Mouse (Mus musculus) limb, embryonic 11.5 days (tissue): ENCODE measurements around the gene Gm14226. TPM values are rescaled to one million over a fixed set of nuclear protein-coding genes. Genes with fewer than 3 reads are reported as not detected.
"Not testable (repeated sequence)": the region's sequence is repeated elsewhere in the genome, so short reads cannot be mapped to it uniquely, and the experiment has no call there.

Experiments used
- ATAC-seq: fragments of 200-750 bp; cut with Nextera tagmentation; 2 replicates; pipeline ENCODE4 v1.8.0; 2017; ENCODE audit warnings: low read depth; ENCODE audit not compliant: insufficient number of reproducible peaks, low FRiP score, low TSS enrichment
- DNase-seq: peaks from one replicate; pipeline ENCODE4 v3.0.0-alpha.2; 2015; ENCODE audit warnings: low spot score
- H3K27ac ChIP-seq: fragments of 300-500 bp; sonication (generic); replicated peaks from 2 replicates; pipeline ENCODE4 v1.5.1; 2014; ENCODE audit warnings: low read depth, mild to moderate bottlenecking, low read length
- H3K27me3 ChIP-seq: fragments of 300-500 bp; sonication (generic); 2 replicates; pipeline ENCODE4 v1.6.1; 2014; ENCODE audit warnings: mild to moderate bottlenecking, low read length, mixed read lengths; ENCODE audit not compliant: control insufficient read depth, insufficient read depth
- H3K36me3 ChIP-seq: fragments of 300-500 bp; sonication (generic); 2 replicates; pipeline ENCODE4 v1.6.1; 2014; ENCODE audit warnings: mild to moderate bottlenecking, low read length, moderate library complexity, mixed read lengths; ENCODE audit not compliant: control insufficient read depth, insufficient read depth
- H3K4me1 ChIP-seq: fragments of 300-500 bp; sonication (generic); 2 replicates; pipeline ENCODE4 v1.6.1; 2014; ENCODE audit warnings: low read length, mixed read lengths; ENCODE audit not compliant: control insufficient read depth, insufficient read depth
- H3K4me2 ChIP-seq: fragments of 300-500 bp; sonication (generic); 2 replicates; pipeline ENCODE4 v1.6.1; 2014; ENCODE audit warnings: low read depth, mild to moderate bottlenecking, moderate library complexity; ENCODE audit not compliant: severe bottlenecking
- H3K4me3 ChIP-seq: fragments of 300-500 bp; sonication (generic); 2 replicates; pipeline ENCODE4 v1.5.1; 2014; ENCODE audit warnings: low read depth, low read length
- H3K9ac ChIP-seq: fragments of 300-500 bp; sonication (generic); 2 replicates; pipeline ENCODE4 v1.6.1; 2014; ENCODE audit warnings: mild to moderate bottlenecking, low read length
- H3K9me3 ChIP-seq: fragments of 300-500 bp; sonication (generic); 2 replicates; pipeline ENCODE4 v1.6.1; 2016; ENCODE audit warnings: low read length; ENCODE audit not compliant: control insufficient read depth
- WGBS: fragments of 180-500 bp; shearing (Covaris S2); extraction: QIAGEN DNeasy Blood & Tissue Kit; methylation state at CpG from one replicate; pipeline ENCODE4 v1.1.7; 2014; 5-methylcytosine and 5-hydroxymethylcytosine counted together
- polyA plus RNA-seq: library from polyadenylated mRNA; unstranded; fragments of >200 nt; fragmentation: Nextera tagmentation; extraction: Ambion mirVana; gene quantifications from 2 replicates; pipeline ENCODE4 v1.2.1, GENCODE M21; 2014

Gene Gm14226
- polyA plus RNA-seq, 1 experiment from 2014 or later, result 10.2 TPM

DNA sequence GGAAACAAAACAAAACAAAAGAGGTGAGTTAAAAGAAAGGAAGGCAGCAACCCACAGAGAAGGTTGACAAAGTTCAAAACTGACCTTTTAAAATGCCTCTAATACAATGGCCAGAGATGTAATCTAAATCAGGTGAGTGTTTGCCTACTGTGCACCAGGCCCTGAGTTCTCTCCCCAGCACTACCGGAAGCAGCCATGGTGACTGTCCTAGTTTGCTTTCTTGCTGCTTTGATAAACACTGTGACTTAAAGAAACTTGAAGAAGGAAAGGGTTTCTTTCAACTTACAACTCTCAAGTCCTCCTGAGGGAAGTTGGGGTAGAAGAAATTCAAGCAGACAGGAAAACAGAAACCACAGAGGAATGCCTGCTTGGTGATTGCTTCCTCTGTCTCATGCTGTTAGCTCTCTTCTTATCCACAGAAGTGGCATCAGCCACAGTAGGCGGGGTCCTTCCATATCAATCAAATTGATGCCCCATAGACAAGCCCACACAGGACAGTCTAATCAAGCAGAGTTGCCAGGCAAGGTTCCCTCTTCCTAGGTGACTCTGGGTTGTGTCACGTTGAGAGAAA, 6.9 kb upstream of the Gm14226 start:
- 35% methylated on average over 3 of the region's 3 CpGs for WGBS
- ATAC-seq, result no peak

DNA sequence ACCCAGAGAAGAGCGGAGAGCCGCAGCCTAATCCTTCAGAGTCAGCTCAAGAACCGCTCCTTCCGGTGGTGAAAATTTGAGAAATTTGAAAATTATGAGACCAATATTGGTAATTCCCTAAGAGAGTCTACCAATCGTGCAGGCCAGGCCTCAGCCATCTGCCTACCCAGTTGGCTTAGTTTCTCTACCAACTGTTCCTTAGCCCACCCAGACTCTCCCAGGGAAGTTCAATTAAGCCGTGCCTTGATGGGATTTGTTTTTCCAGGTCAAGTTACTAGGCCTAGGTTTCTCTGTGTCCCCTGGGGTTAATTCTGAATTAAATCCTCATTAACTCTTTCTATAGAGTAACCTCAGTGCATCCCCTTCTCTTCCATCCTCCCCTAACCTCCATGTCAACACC, 5.1 kb upstream of the Gm14226 start:
- DNase-seq, result no peak
- Histone ChIP-seq H3K4me1 (no peaks in the 10 kb centered on the region), H3K9ac (no peak overlapping the region), H3K36me3 (no peaks in the 10 kb centered on the region), H3K4me2 (no peak overlapping the region), H3K27me3 (no peaks in the 10 kb centered on the region), H3K9me3 (no peaks in the 10 kb centered on the region), H3K27ac (no peak overlapping the region), H3K4me3 (no peak overlapping the region)
- 78% methylated on average over 6 of the region's 6 CpGs for WGBS
- no peak for ATAC-seq

More for the DNA sequence above, 6.9 kb upstream of the Gm14226 start:
- no peaks in the 10 kb centered on the region for H3K4me1 ChIP-seq
- H3K36me3 ChIP-seq, result no peaks in the 10 kb centered on the region
- H3K27ac ChIP-seq, result no peak overlapping the region
- H3K27me3 ChIP-seq, result no peaks in the 10 kb centered on the region
- H3K9me3 ChIP-seq, result no peaks in the 10 kb centered on the region
- H3K4me2 ChIP-seq, result no peak overlapping the region
- DNase-seq, result no peak
- no peak overlapping the region for H3K9ac ChIP-seq
- no peak overlapping the region for H3K4me3 ChIP-seq

DNA sequence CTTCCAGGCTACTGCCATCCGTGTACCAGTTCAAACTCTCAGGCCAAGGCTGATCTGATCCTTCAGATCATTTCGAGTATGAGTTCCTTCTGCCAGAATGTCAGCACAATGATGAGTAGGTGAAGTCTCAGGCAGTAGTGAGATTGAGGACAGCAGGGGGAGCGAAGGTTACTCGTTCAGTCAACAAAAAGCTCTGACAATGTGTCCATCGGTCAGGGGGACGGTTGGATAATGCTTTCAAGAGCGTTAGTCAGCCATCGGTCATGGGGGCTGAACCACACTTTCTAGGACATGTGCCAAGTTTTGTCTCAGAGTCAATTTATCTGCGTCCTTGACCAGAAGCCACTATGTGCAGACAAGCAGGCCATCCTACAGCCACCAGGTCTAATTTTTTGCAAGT, 1.3 kb upstream of the Gm14226 start:
- not testable (repeated sequence) for H3K4me3 ChIP-seq, DNase-seq, ATAC-seq, H3K36me3 ChIP-seq, H3K9me3 ChIP-seq, H3K4me1 ChIP-seq, H3K27me3 ChIP-seq, H3K27ac ChIP-seq, H3K9ac ChIP-seq, H3K4me2 ChIP-seq
- WGBS, result 40% methylated on average over 6 of the region's 9 CpGs

DNA sequence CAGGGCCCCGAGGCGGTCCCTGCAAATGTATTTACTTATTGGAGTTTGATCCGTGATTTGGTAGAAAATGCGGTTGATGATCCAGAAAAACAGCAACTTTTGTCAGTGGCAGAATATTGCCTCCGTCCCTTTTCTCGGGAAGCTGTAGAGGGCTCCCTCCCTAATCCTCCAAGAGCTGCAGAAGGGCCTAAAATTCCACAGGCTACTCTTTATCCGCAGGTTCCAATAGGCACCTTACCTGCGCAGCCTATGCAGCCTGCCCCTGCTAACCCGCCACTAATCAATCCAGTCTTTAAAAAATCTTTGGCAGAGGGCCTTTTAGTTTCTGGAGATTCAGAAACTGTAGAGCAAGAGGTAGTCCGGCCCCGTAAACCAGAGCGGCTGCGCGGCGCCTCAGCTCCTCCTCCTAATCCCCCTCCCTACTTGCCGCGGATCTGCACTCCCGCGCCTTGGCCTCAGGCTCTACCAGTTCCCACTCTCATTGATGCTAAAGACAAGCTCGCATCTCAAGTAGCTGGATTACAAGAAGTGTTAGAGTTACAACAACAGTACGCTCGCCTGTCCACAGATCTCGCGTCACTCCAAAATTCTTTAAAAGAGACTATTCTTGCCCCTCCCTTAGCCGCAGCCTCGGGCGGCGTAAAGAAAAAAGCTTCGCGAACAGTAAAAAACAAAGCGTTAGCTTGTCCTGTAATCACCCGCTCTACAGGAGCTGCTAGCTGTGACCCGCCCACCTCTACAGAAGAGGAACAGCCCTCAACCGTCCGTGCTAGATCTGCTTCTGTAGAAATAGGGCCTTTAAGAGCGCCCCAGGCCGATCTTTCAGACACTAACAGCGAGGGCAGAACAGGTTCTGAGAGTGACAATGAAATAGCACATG, 936 bp downstream of the Gm14226 start:
- peak; percentile 86 for DNase-seq
- Histone ChIP-seq H3K4me3 (peak overlapping the region; percentile 37), H3K9ac (peak overlapping the region; percentile 55), H3K36me3 (no peaks in the 10 kb centered on the region), H3K4me1 (0 out of 2 replicates have a peak, but pooled peaks cover 2% of the 10 kb centered on the region), H3K27me3 (no peaks in the 10 kb centered on the region), H3K9me3 (no peaks in the 10 kb centered on the region), H3K4me2 (peak overlapping the region; percentile 62), H3K27ac (peak overlapping the region; percentile 72)
- peak; percentile 87 for ATAC-seq
- whole genome bisulfite sequencing, result under 1% methylated on average over 38 of the region's 38 CpGs

DNA sequence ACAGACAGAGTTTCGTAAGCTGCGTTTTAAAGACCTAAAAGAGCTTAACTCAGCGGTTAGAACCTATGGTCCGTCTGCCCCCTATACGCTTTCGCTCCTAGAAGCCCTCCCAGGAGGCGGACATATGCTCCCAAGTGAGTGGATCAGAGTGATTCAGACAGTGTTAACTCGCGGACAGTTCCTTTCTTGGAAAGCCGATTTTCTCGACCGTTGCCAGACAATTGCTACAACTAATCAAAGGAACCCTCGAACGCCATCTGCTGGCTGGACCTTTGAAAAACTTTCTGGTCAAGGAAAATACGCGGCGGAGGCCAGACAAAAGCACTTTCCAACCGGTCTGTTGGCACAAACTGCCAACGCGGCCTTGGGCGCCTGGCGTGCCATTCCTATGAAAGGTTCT, 1.6 kb downstream of the Gm14226 start:
- peak; percentile 77; the same call in 1 of the 2 replicates for ATAC-seq
- WGBS, result under 1% methylated on average over 22 of the region's 22 CpGs
- Histone ChIP-seq H3K9ac (peak overlapping the region; percentile 55), H3K27ac (peak overlapping the region; percentile 72), H3K4me1 (0 out of 2 replicates have a peak, but pooled peaks cover 2% of the 10 kb centered on the region), H3K4me3 (peak overlapping the region; percentile 37), H3K4me2 (peak overlapping the region; percentile 62), H3K36me3 (no peaks in the 10 kb centered on the region), H3K27me3 (no peaks in the 10 kb centered on the region), H3K9me3 (no peaks in the 10 kb centered on the region)
- peak; percentile 98 for DNase-seq

DNA sequence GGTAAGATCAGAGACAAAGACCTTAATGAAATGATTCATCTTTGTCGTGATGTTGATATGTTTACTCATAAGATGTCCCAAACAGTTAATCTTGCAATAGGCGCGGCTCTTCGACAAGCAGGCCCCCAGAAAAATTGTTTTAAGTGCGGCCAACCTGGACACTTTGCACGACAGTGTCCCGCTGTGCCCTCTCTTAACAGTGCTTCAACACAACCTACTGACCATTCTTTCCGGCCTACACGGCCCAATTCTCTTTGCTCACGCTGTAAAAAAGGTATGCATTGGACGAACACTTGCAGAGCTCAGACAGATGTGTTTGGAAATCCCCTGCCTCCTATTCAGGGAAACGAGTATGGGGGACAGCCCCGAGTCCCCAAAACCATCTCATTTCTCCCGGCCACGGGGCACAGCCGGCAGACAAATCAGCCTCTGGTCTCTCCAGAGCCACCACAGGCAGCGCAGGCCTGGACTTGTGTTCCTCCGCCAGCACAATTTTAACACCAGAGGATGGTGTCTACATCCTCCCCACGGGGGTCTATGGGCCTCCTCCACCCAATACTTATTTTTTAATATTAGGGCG, 2.3 kb downstream of the Gm14226 start:
- not testable (repeated sequence) for ATAC-seq, H3K36me3 ChIP-seq, H3K4me1 ChIP-seq, H3K27ac ChIP-seq, H3K9ac ChIP-seq, H3K4me3 ChIP-seq, H3K9me3 ChIP-seq, H3K4me2 ChIP-seq, H3K27me3 ChIP-seq
- 13% methylated on average over 20 of the region's 20 CpGs for WGBS
- DNase-seq, result peak; percentile 40

DNA sequence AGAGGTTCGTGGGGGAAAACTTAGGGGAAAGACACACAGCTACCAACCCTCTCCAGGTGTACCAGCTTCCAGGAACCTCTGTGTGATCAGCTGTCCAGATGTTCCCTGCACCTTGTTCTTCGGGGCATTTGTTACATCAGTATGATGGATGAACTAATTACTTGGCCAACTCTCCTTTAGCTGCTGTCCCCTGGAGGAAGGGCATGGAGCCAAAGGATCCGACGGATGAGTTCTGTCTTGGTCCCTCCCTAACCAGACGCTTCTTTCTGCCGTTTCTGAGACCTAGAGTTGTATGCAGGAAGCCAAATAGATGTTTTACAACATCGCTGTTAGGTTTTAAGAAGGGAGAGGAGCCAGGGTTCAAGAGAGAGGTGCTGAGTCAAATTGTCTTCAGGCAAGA, 12.8 kb downstream of the Gm14226 start:
- Histone ChIP-seq H3K27me3 (no peaks in the 10 kb centered on the region), H3K9me3 (no peaks in the 10 kb centered on the region), H3K9ac (no peak overlapping the region), H3K4me1 (no peaks in the 10 kb centered on the region), H3K4me2 (no peak overlapping the region), H3K36me3 (no peaks in the 10 kb centered on the region), H3K4me3 (no peak overlapping the region), H3K27ac (no peak overlapping the region)
- WGBS, result 63% methylated on average over 7 of the region's 7 CpGs
- ATAC-seq, result no peak
- DNase-seq, result no peak

DNA sequence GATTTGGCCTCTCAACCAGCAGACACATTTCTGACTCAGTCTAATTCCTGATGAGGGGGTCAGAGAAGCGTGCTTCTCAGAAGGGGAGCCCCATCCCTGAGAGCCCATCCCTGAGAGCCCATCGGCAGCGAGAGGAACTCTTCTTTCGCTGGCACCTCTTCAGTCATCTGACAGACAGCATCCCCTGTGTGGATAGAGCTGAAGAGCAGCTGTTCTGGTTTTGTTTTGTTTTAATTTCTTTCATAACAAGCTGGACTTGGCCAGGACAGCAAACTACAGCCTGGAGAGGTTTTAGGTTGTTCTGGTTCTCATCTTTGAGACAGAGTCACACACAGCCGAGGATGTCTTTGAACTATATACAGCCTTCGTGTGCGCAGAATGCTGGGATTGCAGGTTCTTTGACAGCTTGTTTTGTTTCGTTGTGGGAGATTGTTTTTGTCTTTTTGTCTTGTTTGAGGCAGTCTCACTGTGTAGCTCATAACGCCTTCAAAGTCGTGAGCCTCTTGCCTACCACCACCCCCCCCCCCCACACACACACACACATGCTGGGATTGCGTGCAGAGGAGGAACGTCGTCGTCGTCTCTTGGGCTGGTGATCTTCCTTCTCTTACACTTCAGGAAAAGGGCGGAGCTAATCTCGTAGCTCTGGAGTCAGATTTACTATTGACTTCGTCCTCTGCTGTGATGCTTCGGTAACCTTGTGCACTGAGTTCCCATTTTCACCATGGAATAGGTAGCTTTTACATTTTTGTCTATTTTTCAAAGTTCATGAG, 15.1 kb downstream of the Gm14226 start:
- Histone ChIP-seq H3K4me3 (no peak overlapping the region), H3K4me2 (no peak overlapping the region), H3K27ac (no peak overlapping the region), H3K36me3 (no peaks in the 10 kb centered on the region), H3K9ac (no peak overlapping the region), H3K27me3 (no peaks in the 10 kb centered on the region), H3K4me1 (no peaks in the 10 kb centered on the region), H3K9me3 (no peaks in the 10 kb centered on the region)
- no peak for DNase-seq
- 41% methylated on average over 19 of the region's 19 CpGs for WGBS
- no peak for ATAC-seq
